Mouse (Mus musculus): ENCODE measurements around the gene Gse1. TPM values are rescaled to one million over a fixed set of nuclear protein-coding genes. Genes with fewer than 3 reads are reported as not detected.

Gse1 gene
- polyA plus RNA-seq, 1 experiment from 2014 or later: 25.3 TPM

DNA sequence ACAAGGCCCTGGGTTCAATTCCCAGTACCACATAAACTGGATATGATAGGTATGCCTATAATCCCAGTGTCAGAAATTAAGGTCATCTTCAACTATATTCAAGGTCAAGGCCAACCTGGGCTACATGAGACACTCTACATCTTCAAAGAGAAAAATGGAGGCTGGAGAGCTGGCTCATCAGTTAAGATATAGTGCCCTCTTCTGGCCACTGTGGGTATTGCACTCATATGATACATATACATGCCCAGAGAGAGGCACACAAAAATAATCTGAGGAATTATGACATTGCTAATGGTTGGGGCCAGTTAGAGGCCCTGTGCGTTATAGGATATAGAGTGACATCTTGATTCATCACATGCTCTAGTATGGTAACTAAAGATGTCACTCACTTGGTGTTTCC, 205.5 kb downstream of the Gse1 start:
- H3K4me3 ChIP-seq (ENCODE audit: low read depth, low read length): no peak overlapping the region
- H3K27me3 ChIP-seq (replicated peaks; ENCODE audit: control insufficient read depth, insufficient read depth, low read length): no peaks in the 10 kb centered on the region; the same call in 1 of the 2 replicates
- ATAC-seq (replicated peaks; ENCODE audit: low FRiP score) (no peak), DNase-seq (ENCODE audit: low spot score) (no peak)
- H3K4me1 ChIP-seq (replicated peaks; ENCODE audit: control insufficient read depth, insufficient read depth, low read length): peaks cover 17% of the 10 kb centered on the region; the same call in 1 of the 2 replicates
- no peak overlapping the region for H3K27ac ChIP-seq (ENCODE audit: low read depth, low read length)
- 100% methylated on average over 1 of the region's 1 CpGs for WGBS
- H3K9ac ChIP-seq (ENCODE audit: low read depth, low read length): no peak overlapping the region
- H3K36me3 ChIP-seq (ENCODE audit: control insufficient read depth, insufficient read depth, low read length): no peaks in the 10 kb centered on the region
- peaks cover 6% of the 10 kb centered on the region for H3K9me3 ChIP-seq (ENCODE audit: control insufficient read depth, low read length)
- no peak overlapping the region for H3K4me2 ChIP-seq

- ATAC-seq (replicated peaks; ENCODE audit: low FRiP score) (no peak), DNase-seq (ENCODE audit: low spot score) (no peak)
- H3K9me3 ChIP-seq (ENCODE audit: control insufficient read depth, low read length): peaks cover 6% of the 10 kb centered on the region
- H3K36me3 ChIP-seq (ENCODE audit: control insufficient read depth, insufficient read depth, low read length): no peaks in the 10 kb centered on the region
- H3K27ac ChIP-seq (ENCODE audit: low read depth, low read length): no peak overlapping the region
- H3K9ac ChIP-seq (ENCODE audit: low read depth, low read length): no peak overlapping the region
- H3K4me3 ChIP-seq (ENCODE audit: low read depth, low read length): no peak overlapping the region
- peaks cover 21% of the 10 kb centered on the region; the same call in 1 of the 2 replicates for H3K4me1 ChIP-seq (replicated peaks; ENCODE audit: control insufficient read depth, insufficient read depth, low read length)
- H3K27me3 ChIP-seq (replicated peaks; ENCODE audit: control insufficient read depth, insufficient read depth, low read length): no peaks in the 10 kb centered on the region; the same call in 1 of the 2 replicates
- no peak overlapping the region for H3K4me2 ChIP-seq
- WGBS: 76% methylated on average over 15 of the region's 15 CpGs
Measured at GRCm38 (mm10) chr8:120435781-120436180, 207.5 kb downstream of the Gse1 start.

- H3K4me3 ChIP-seq (ENCODE audit: low read depth, low read length): no peak overlapping the region
- no peak overlapping the region for H3K9ac ChIP-seq (ENCODE audit: low read depth, low read length)
- no peaks in the 10 kb centered on the region for H3K36me3 ChIP-seq (ENCODE audit: control insufficient read depth, insufficient read depth, low read length)
- no peak for ATAC-seq (replicated peaks; ENCODE audit: low FRiP score)
- peaks cover 26% of the 10 kb centered on the region for H3K4me1 ChIP-seq (replicated peaks; ENCODE audit: control insufficient read depth, insufficient read depth, low read length)
- no peak overlapping the region for H3K4me2 ChIP-seq
- no peak for DNase-seq (ENCODE audit: low spot score)
- WGBS: 43% methylated on average over 5 of the region's 5 CpGs
- no peaks in the 10 kb centered on the region; the same call in 1 of the 2 replicates for H3K27me3 ChIP-seq (replicated peaks; ENCODE audit: control insufficient read depth, insufficient read depth, low read length)
- no peak overlapping the region for H3K27ac ChIP-seq (ENCODE audit: low read depth, low read length)
- peaks cover 6% of the 10 kb centered on the region for H3K9me3 ChIP-seq (ENCODE audit: control insufficient read depth, low read length)
Measured at GRCm38 (mm10) chr8:120436491-120437030, 208.3 kb downstream of the Gse1 start.

- DNase-seq (ENCODE audit: low spot score) (no peak), ATAC-seq (replicated peaks; ENCODE audit: low FRiP score) (no peak)
- Histone ChIP-seq H3K27ac (ENCODE audit: low read depth, low read length) (no peak overlapping the region), H3K9me3 (ENCODE audit: control insufficient read depth, low read length) (peaks cover 6% of the 10 kb centered on the region), H3K9ac (ENCODE audit: low read depth, low read length) (no peak overlapping the region), H3K4me1 (replicated peaks; ENCODE audit: control insufficient read depth, insufficient read depth, low read length) (peaks cover 29% of the 10 kb centered on the region), H3K4me3 (ENCODE audit: low read depth, low read length) (no peak overlapping the region), H3K4me2 (no peak overlapping the region), H3K27me3 (replicated peaks; ENCODE audit: control insufficient read depth, insufficient read depth, low read length) (no peaks in the 10 kb centered on the region; the same call in 1 of the 2 replicates), H3K36me3 (ENCODE audit: control insufficient read depth, insufficient read depth, low read length) (no peaks in the 10 kb centered on the region)
- 74% methylated on average over 1 of the region's 1 CpGs for WGBS
Measured at GRCm38 (mm10) chr8:120437207-120437606, 209.0 kb downstream of the Gse1 start.

GRCm38 (mm10) chr8:120437666-120438395, 209.6 kb downstream of the Gse1 start:
- H3K4me2 ChIP-seq: no peak overlapping the region
- no peak overlapping the region for H3K27ac ChIP-seq (ENCODE audit: low read depth, low read length)
- ATAC-seq (replicated peaks; ENCODE audit: low FRiP score) (no peak), DNase-seq (ENCODE audit: low spot score) (no peak)
- peaks cover 35% of the 10 kb centered on the region for H3K4me1 ChIP-seq (replicated peaks; ENCODE audit: control insufficient read depth, insufficient read depth, low read length)
- no peaks in the 10 kb centered on the region; the same call in 1 of the 2 replicates for H3K27me3 ChIP-seq (replicated peaks; ENCODE audit: control insufficient read depth, insufficient read depth, low read length)
- peaks cover 6% of the 10 kb centered on the region for H3K9me3 ChIP-seq (ENCODE audit: control insufficient read depth, low read length)
- H3K4me3 ChIP-seq (ENCODE audit: low read depth, low read length): no peak overlapping the region
- WGBS: 80% methylated on average over 21 of the region's 21 CpGs
- H3K36me3 ChIP-seq (ENCODE audit: control insufficient read depth, insufficient read depth, low read length): no peaks in the 10 kb centered on the region
- no peak overlapping the region for H3K9ac ChIP-seq (ENCODE audit: low read depth, low read length)

GRCm38 (mm10) chr8:120439309-120439708, 211.1 kb downstream of the Gse1 start:
- ATAC-seq (replicated peaks; ENCODE audit: low FRiP score): no peak
- 38% methylated on average over 19 of the region's 19 CpGs for WGBS
- Histone ChIP-seq H3K9ac (ENCODE audit: low read depth, low read length) (no peak overlapping the region), H3K27me3 (replicated peaks; ENCODE audit: control insufficient read depth, insufficient read depth, low read length) (no peaks in the 10 kb centered on the region; the same call in 1 of the 2 replicates), H3K36me3 (ENCODE audit: control insufficient read depth, insufficient read depth, low read length) (no peaks in the 10 kb centered on the region), H3K27ac (ENCODE audit: low read depth, low read length) (no peak overlapping the region), H3K4me3 (ENCODE audit: low read depth, low read length) (no peak overlapping the region), H3K9me3 (ENCODE audit: control insufficient read depth, low read length) (no peaks in the 10 kb centered on the region), H3K4me1 (replicated peaks; ENCODE audit: control insufficient read depth, insufficient read depth, low read length) (peaks cover 35% of the 10 kb centered on the region), H3K4me2 (no peak overlapping the region)
- no peak for DNase-seq (ENCODE audit: low spot score)

DNA sequence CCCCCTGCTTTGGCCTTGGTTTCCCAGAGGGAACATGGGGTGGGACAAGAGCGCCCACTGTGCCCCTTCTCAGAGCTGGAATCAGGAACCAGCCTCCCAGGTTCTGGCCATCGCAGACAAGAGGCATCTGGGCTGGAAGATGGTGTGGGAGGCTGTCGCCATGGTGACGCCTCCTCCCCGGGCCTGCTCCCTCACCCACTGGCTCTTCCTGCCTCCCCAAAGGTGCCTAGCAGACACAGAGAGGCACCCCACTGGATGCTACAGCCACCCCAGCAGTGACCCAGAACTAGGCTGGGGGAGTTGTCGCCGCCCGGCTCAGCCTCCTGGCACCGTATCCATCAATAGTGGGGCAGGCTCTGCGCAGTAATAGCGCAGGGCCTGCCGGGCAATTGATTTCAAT, 212.5 kb downstream of the Gse1 start:
- Histone ChIP-seq H3K27ac (ENCODE audit: low read depth, low read length) (no peak overlapping the region), H3K36me3 (ENCODE audit: control insufficient read depth, insufficient read depth, low read length) (no peaks in the 10 kb centered on the region), H3K9ac (ENCODE audit: low read depth, low read length) (no peak overlapping the region), H3K4me1 (replicated peaks; ENCODE audit: control insufficient read depth, insufficient read depth, low read length) (peaks cover 39% of the 10 kb centered on the region), H3K4me2 (no peak overlapping the region), H3K9me3 (ENCODE audit: control insufficient read depth, low read length) (no peaks in the 10 kb centered on the region), H3K27me3 (replicated peaks; ENCODE audit: control insufficient read depth, insufficient read depth, low read length) (no peaks in the 10 kb centered on the region; the same call in 1 of the 2 replicates), H3K4me3 (ENCODE audit: low read depth, low read length) (no peak overlapping the region)
- ATAC-seq (replicated peaks; ENCODE audit: low FRiP score) (no peak), DNase-seq (ENCODE audit: low spot score) (no peak)
- 79% methylated on average over 12 of the region's 12 CpGs for WGBS

DNA sequence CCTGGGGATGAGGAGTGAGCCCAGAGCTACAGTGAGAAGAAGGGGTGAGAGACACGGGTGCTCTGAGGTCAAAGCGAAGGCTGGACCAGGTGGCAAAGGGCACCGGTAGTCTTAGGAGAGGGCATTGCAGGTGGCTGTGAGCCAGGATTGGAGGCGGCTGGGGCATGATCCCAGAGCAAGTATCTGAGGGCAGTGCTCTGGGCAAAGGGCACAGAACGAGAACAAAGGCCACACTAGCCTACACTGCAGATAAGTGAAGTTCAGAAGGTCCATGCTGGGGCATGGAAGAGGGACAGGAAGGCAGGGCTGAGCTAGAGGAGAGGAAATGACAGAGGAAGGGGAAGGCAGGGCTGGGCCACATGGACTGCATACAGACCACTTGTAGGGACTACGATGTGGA, 213.4 kb downstream of the Gse1 start:
- H3K27me3 ChIP-seq (replicated peaks; ENCODE audit: control insufficient read depth, insufficient read depth, low read length): no peaks in the 10 kb centered on the region; the same call in 1 of the 2 replicates
- ATAC-seq (replicated peaks; ENCODE audit: low FRiP score) (0 out of 2 replicates have a peak, but pooled peaks have one; percentile 9), DNase-seq (ENCODE audit: low spot score) (no peak)
- no peak overlapping the region for H3K27ac ChIP-seq (ENCODE audit: low read depth, low read length)
- H3K9me3 ChIP-seq (ENCODE audit: control insufficient read depth, low read length): no peaks in the 10 kb centered on the region
- H3K4me2 ChIP-seq: no peak overlapping the region
- H3K9ac ChIP-seq (ENCODE audit: low read depth, low read length): no peak overlapping the region
- no peaks in the 10 kb centered on the region for H3K36me3 ChIP-seq (ENCODE audit: control insufficient read depth, insufficient read depth, low read length)
- peaks cover 34% of the 10 kb centered on the region for H3K4me1 ChIP-seq (replicated peaks; ENCODE audit: control insufficient read depth, insufficient read depth, low read length)
- H3K4me3 ChIP-seq (ENCODE audit: low read depth, low read length): no peak overlapping the region
- WGBS: 58% methylated on average over 6 of the region's 6 CpGs

Data from liver, embryonic 11.5 days (tissue).